Mouse (Mus musculus) limb, embryonic 14.5 days (tissue): ENCODE data around the gene Ccr7. TPM values are rescaled to one million over a fixed set of nuclear protein-coding genes. Genes with fewer than 3 reads are reported as not detected.

Experiments used
- ATAC-seq: fragments of 200-750 bp; cut with Nextera tagmentation; 2 replicates; pipeline ENCODE4 v1.8.0; 2017; ENCODE audit warnings: low read depth, moderate number of reproducible peaks, moderate TSS enrichment; ENCODE audit not compliant: low FRiP score
- DNase-seq: peaks from one replicate; pipeline ENCODE4 v3.0.0-alpha.2; 2015; ENCODE audit warnings: low spot score
- H3K27ac ChIP-seq: fragments of 300-500 bp; sonication (generic); replicated peaks from 2 replicates; pipeline ENCODE4 v1.5.1; 2014; ENCODE audit warnings: low read depth, mild to moderate bottlenecking, low read length, moderate library complexity, mixed read lengths
- H3K27me3 ChIP-seq: fragments of 300-500 bp; sonication (generic); 2 replicates; pipeline ENCODE4 v1.6.1; 2014; ENCODE audit warnings: low read length, mixed read lengths; ENCODE audit not compliant: control insufficient read depth, insufficient read depth
- H3K36me3 ChIP-seq: fragments of 300-500 bp; sonication (generic); 2 replicates; pipeline ENCODE4 v1.6.1; 2014; ENCODE audit warnings: mild to moderate bottlenecking, low read length, moderate library complexity, mixed read lengths; ENCODE audit not compliant: control insufficient read depth, insufficient read depth
- H3K4me1 ChIP-seq: fragments of 300-500 bp; sonication (generic); 2 replicates; pipeline ENCODE4 v1.6.1; 2014; ENCODE audit warnings: antibody characterized with exemption, low read length, mixed read lengths; ENCODE audit not compliant: control insufficient read depth, insufficient read depth
- H3K4me2 ChIP-seq: fragments of 300-500 bp; sonication (generic); replicated peaks from 2 replicates; pipeline ENCODE4 v1.6.1; 2014; ENCODE audit warnings: low read depth, mild to moderate bottlenecking, low read length, moderate library complexity; ENCODE audit not compliant: severe bottlenecking
- H3K4me3 ChIP-seq: fragments of 300-500 bp; sonication (generic); replicated peaks from 2 replicates; pipeline ENCODE4 v1.5.1; 2014; ENCODE audit warnings: low read length
- H3K9ac ChIP-seq: fragments of 300-500 bp; sonication (generic); 2 replicates; pipeline ENCODE4 v1.6.1; 2014; ENCODE audit warnings: mild to moderate bottlenecking, low read depth, low read length, moderate library complexity; ENCODE audit not compliant: severe bottlenecking
- H3K9me3 ChIP-seq: fragments of 300-500 bp; sonication (generic); 2 replicates; pipeline ENCODE4 v1.6.1; 2016; ENCODE audit warnings: low read length; ENCODE audit not compliant: control insufficient read depth
- POLR2A ChIP-seq: fragments of 200-500 bp; IDR thresholded peaks from 2 replicates; pipeline ENCODE4 v1.8.0; 2012; ENCODE audit warnings: inconsistent platforms, mild to moderate bottlenecking, moderate library complexity, borderline replicate concordance; ENCODE audit not compliant: insufficient read depth, insufficient read length; ENCODE audit errors: extremely low read depth
- WGBS: fragments of 180-500 bp; shearing (Covaris S2); extraction: QIAGEN DNeasy Blood & Tissue Kit; methylation state at CpG from one replicate; pipeline ENCODE4 v1.1.7; 2014; 5-methylcytosine and 5-hydroxymethylcytosine counted together
- polyA plus RNA-seq, 2 experiments: library from polyadenylated mRNA; depleted of rRNA in 1 of 2; stranded (reverse) in 1 of 2; unstranded in 1 of 2; fragments of >200 nt; fragmentation: Nextera tagmentation in 1 of 2; extraction: Ambion mirVana in 1 of 2; gene quantifications; 2 replicates each; pipeline versions ENCODE4 v1.2.1 to v1.2.3; 2012 to 2014

The Ccr7 gene
- polyA plus RNA-seq, 2 experiments = 0.65 to 0.94 TPM

DNA sequence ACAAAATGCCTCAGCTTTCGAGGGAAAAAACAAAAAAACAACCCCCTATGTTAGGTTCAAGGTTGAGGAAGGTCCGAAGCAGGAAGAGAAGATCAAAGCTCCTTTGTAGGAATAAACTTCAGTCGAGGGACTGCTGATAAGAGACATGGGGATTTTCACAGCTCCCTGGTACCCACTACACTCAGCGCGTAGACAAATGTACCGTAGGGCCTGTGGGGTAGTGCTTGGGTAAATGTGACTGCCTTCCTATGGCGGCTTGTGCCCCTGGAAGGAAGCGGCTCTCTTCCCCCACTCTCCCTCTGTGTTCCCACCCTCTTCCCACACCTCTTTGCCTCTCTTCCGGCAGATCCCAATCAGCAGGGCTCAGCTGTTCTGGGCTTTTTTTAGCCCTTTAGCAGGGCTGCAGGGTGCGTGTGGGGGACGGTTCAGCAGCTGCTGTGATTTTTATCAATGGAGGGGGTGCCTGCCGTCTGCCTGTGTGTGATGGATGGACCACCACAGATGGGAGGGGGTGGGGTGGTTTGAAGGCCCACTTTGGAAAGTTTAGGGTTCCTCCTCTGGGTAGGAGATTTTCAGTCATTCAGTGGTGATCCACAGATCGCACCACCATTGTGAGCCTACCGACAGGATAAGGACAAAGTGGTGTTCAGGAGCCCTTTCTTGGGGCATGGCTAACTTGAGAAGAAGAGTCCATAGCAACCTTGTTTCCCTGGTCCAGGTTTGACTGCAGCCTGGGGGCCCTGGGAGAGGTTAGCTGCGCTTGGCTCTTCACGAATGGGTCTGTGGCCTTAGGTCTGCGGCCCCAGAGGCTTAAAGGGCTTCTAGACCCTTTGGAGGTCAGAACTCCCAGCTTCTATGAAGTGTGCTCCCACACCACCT, 7.6 kb downstream of the Ccr7 start:
- Histone ChIP-seq H3K4me2 (peak overlapping the region; percentile 37), H3K27ac (peak overlapping the region; percentile 96), H3K9ac (peak overlapping the region; percentile 21; the same call in 1 of the 2 replicates), H3K4me3 (no peak overlapping the region), H3K9me3 (no peaks in the 10 kb centered on the region), H3K36me3 (no peaks in the 10 kb centered on the region), H3K27me3 (no peaks in the 10 kb centered on the region), H3K4me1 (peaks cover 60% of the 10 kb centered on the region)
- DNase-seq = peak; percentile 57
- peak; percentile 28 for ATAC-seq
- WGBS = 17% methylated on average over 17 of the region's 17 CpGs
- no peak for TF ChIP-seq POLR2A

DNA sequence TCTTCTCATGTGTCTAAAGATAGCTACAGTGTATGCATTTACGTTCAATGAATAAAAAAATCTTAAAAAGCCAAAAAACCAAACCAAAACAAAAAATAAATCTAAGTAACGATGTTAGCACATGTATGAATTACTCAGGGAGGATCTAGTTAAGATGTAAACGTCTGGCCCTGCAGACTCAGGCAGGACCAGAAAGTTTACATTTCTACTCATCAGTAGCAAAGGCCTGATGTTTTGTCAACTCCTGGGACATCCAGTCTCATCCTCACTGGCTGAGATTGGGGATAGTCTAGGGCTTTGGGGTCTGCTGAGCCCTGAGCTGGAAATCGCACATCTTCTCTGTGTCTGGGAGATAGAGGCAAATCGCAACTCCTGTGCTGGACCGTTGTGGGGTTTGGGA, 8.3 kb downstream of the Ccr7 start:
- ATAC-seq = no peak
- no peaks in the 10 kb centered on the region for H3K9me3 ChIP-seq
- H3K36me3 ChIP-seq = no peaks in the 10 kb centered on the region
- no peak overlapping the region for H3K4me2 ChIP-seq
- no peaks in the 10 kb centered on the region for H3K27me3 ChIP-seq
- H3K9ac ChIP-seq = 0 out of 2 replicates have a peak overlapping the region, but pooled peaks have one; percentile 21
- TF ChIP-seq POLR2A = no peak
- no peak overlapping the region for H3K4me3 ChIP-seq
- H3K4me1 ChIP-seq = peaks cover 65% of the 10 kb centered on the region
- DNase-seq = no peak
- 72% methylated on average over 6 of the region's 6 CpGs for WGBS
- peak overlapping the region; percentile 96 for H3K27ac ChIP-seq

DNA sequence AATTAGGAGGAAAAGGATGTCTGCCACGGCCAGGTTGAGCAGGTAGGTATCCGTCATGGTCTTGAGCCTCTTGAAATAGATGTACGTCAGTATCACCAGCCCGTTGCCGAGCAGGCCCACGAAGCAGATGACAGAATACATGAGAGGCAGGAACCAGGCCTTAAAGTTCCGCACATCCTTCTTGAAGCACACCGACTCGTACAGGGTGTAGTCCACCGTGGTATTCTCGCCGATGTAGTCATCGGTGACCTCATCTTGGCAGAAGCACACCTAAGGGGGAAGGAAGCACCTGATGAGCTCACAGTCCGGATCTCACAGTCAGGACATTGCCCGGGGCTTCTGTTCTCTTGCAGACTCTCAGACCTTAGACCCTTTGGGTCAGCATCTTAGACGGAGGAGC, 9.1 kb downstream of the Ccr7 start:
- Histone ChIP-seq H3K4me2 (no peak overlapping the region), H3K27ac (0 out of 2 replicates have a peak overlapping the region, but pooled peaks have one; percentile 96), H3K36me3 (no peaks in the 10 kb centered on the region), H3K4me1 (peaks cover 67% of the 10 kb centered on the region), H3K9ac (no peak overlapping the region), H3K27me3 (no peaks in the 10 kb centered on the region), H3K4me3 (no peak overlapping the region), H3K9me3 (no peaks in the 10 kb centered on the region)
- no peak for ATAC-seq
- 96% methylated on average over 16 of the region's 16 CpGs for WGBS
- no peak for TF ChIP-seq POLR2A
- no peak for DNase-seq

DNA sequence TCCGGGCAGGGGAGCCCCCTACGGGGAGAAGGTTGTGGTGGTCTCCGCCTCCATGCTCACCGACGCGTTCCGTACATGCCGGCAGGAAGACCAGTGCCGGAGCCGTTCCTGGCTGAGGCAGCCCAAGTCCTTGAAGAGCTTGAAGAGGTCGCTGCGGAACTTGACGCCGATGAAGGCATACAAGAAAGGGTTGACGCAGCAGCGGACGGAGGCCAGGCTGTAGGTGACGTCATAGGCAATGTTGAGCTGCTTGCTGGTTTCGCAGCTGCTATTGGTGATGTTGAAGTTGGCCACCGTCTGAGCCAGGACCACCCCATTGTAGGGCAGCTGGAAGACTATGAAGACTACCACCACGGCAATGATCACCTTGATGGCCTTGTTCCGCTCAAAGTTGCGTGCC, 9.9 kb downstream of the Ccr7 start:
- Histone ChIP-seq H3K4me2 (no peak overlapping the region), H3K27me3 (no peaks in the 10 kb centered on the region), H3K9ac (no peak overlapping the region), H3K36me3 (no peaks in the 10 kb centered on the region), H3K4me1 (peaks cover 67% of the 10 kb centered on the region), H3K27ac (no peak overlapping the region), H3K9me3 (no peaks in the 10 kb centered on the region), H3K4me3 (no peak overlapping the region)
- DNase-seq (no peak), ATAC-seq (no peak)
- WGBS = 85% methylated on average over 23 of the region's 23 CpGs
- TF ChIP-seq POLR2A = no peak

DNA sequence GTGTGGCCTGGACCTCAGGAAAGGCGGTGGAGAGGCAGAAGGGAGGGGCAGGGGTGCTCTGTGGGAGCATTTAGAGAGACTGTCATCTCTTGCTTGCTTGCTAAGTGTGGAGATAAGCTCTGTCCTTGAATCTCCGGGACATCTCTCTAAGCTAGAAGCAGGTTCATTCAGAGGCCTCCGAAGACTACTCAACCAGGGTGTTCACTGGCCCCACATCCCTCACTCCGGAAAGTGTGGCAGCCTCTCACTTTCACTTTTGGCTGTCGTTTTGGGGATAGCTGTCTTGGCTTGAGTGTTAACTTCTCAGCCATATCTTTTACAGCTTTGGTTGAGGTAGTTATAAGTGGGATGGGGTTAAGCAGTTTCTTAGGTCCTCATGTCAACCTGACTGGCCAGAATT, 10.4 kb downstream of the Ccr7 start:
- Histone ChIP-seq H3K36me3 (no peaks in the 10 kb centered on the region), H3K4me2 (no peak overlapping the region), H3K27me3 (no peaks in the 10 kb centered on the region), H3K9me3 (no peaks in the 10 kb centered on the region), H3K4me3 (no peak overlapping the region), H3K4me1 (peaks cover 63% of the 10 kb centered on the region), H3K9ac (no peak overlapping the region), H3K27ac (no peak overlapping the region)
- 54% methylated on average over 5 of the region's 5 CpGs for WGBS
- no peak for DNase-seq
- no peak for TF ChIP-seq POLR2A
- ATAC-seq = no peak
